Mouse (Mus musculus) heart, embryonic 14.5 days (tissue): ENCODE results near the gene Mier3. TPM values are rescaled to one million over a fixed set of nuclear protein-coding genes. Genes with fewer than 3 reads are reported as not detected.
A peak's percentile ranks its signal among the peaks of the same experiment; 100 is the strongest.
"Not testable (repeated sequence)": the region's sequence is repeated elsewhere in the genome, so short reads cannot be mapped to it uniquely, and the experiment has no call there.

Source experiments
- ATAC-seq: fragments of 200-750 bp; cut with Nextera tagmentation; 2 replicates; pipeline ENCODE4 v1.8.0; 2017; ENCODE audit warnings: low read depth, moderate TSS enrichment; ENCODE audit not compliant: insufficient number of reproducible peaks, insufficient read depth, low FRiP score
- H3K27ac ChIP-seq, 2 experiments: fragments of 200-500 bp in 1 of 2; fragments of 300-500 bp in 1 of 2; sonication (generic) in 1 of 2; replicated peaks in 1 of 2; 2 replicates each; pipeline ENCODE4 v1.5.1; 2012 to 2014; ENCODE audit warnings: low read depth in 2 of 2, low read length in 2 of 2, control low read depth in 1 of 2, mild to moderate bottlenecking in 1 of 2, mixed read lengths in 1 of 2; ENCODE audit not compliant: control insufficient read depth in 1 of 2, insufficient read depth in 1 of 2
- H3K27me3 ChIP-seq: fragments of 300-500 bp; sonication (generic); 2 replicates; pipeline ENCODE4 v1.6.1; 2014; ENCODE audit warnings: mild to moderate bottlenecking, low read length, control low read depth; ENCODE audit not compliant: control insufficient read depth, insufficient read depth
- H3K36me3 ChIP-seq: fragments of 300-500 bp; sonication (generic); 2 replicates; pipeline ENCODE4 v1.6.1; 2014; ENCODE audit warnings: mild to moderate bottlenecking, control low read depth, low read length, mixed read lengths; ENCODE audit not compliant: control insufficient read depth, insufficient read depth
- H3K4me1 ChIP-seq, 2 experiments: fragments of 200-500 bp in 1 of 2; fragments of 300-500 bp in 1 of 2; sonication (generic) in 1 of 2; 2 replicates each; pipeline ENCODE4 v1.6.1; 2012 to 2014; ENCODE audit warnings: low read length in 2 of 2, control low read depth in 1 of 2, mixed read lengths in 1 of 2; ENCODE audit not compliant: control insufficient read depth in 2 of 2, insufficient read depth in 2 of 2
- H3K4me2 ChIP-seq: fragments of 300-500 bp; sonication (generic); 2 replicates; pipeline ENCODE4 v1.6.1; 2014; ENCODE audit warnings: mild to moderate bottlenecking, low read length
- H3K4me3 ChIP-seq, 2 experiments: fragments of 200-500 bp in 1 of 2; fragments of 300-500 bp in 1 of 2; sonication (generic) in 1 of 2; 2 replicates each; pipeline ENCODE4 v1.5.1; 2012 to 2014; ENCODE audit warnings: low read length in 2 of 2, mild to moderate bottlenecking in 2 of 2, control low read depth in 1 of 2, low read depth in 1 of 2, moderate library complexity in 1 of 2; ENCODE audit not compliant: control insufficient read depth in 1 of 2, insufficient read depth in 1 of 2
- H3K9ac ChIP-seq: fragments of 300-500 bp; sonication (generic); 2 replicates; pipeline ENCODE4 v1.6.1; 2014; ENCODE audit warnings: mild to moderate bottlenecking, low read length
- H3K9me3 ChIP-seq: fragments of 300-500 bp; sonication (generic); 2 replicates; pipeline ENCODE4 v1.6.1; 2016; ENCODE audit warnings: low read length, control low read depth; ENCODE audit not compliant: control insufficient read depth
- WGBS: fragments of 180-500 bp; shearing (Covaris S2); extraction: QIAGEN DNeasy Blood & Tissue Kit; methylation state at CpG from one replicate; pipeline ENCODE4 v1.1.7; 2014; 5-methylcytosine and 5-hydroxymethylcytosine counted together
- polyA plus RNA-seq: library from polyadenylated mRNA; unstranded; fragments of >200 nt; fragmentation: Nextera tagmentation; extraction: Ambion mirVana; gene quantifications from 2 replicates; pipeline ENCODE4 v1.2.1, GENCODE M21; 2014

Mier3 gene
- polyA plus RNA-seq, 1 experiment from 2014 or later: 18.0 TPM

- H3K4me1 ChIP-seq, H3K9ac ChIP-seq, H3K9me3 ChIP-seq, H3K4me3 ChIP-seq, H3K27ac ChIP-seq, H3K27me3 ChIP-seq, H3K4me2 ChIP-seq, ATAC-seq: not testable (repeated sequence)
- H3K36me3 ChIP-seq: peaks cover 83% of the 10 kb centered on the region
- WGBS: 88% methylated on average over 4 of the region's 4 CpGs
Observed at GRCm38 (mm10) chr13:111703952-111704351, 23.2 kb downstream of the Mier3 start.

DNA sequence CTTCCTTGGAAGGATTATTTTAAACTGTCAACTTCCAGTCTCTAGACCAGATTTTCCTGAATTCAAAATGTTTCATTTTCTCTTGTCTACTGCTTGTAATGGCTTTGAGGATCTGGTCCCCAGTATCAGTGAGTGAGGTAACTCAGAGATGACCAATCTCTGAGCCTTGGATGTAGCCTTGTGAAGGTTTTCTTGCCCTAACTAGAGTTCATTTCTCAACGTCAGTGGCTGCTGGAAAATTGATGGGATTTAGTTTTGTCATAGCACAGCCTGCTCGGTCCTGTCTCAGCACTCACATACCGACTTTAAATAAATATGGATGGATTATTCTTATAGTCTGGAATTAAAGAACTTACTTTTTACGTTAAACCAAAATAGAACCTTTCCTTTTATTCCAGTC, 29.8 kb downstream of the Mier3 start:
- no peaks in the 10 kb centered on the region for H3K27me3 ChIP-seq
- no peaks in the 10 kb centered on the region for H3K4me1 ChIP-seq
- no peaks in the 10 kb centered on the region for H3K9me3 ChIP-seq
- 91% methylated on average over 4 of the region's 4 CpGs for WGBS
- H3K4me2 ChIP-seq: no peak overlapping the region
- peaks cover 98% of the 10 kb centered on the region for H3K36me3 ChIP-seq
- H3K9ac ChIP-seq: no peak overlapping the region
- no peak overlapping the region for H3K27ac ChIP-seq
- no peak overlapping the region for H3K4me3 ChIP-seq
- ATAC-seq: no peak

- WGBS: 51% methylated on average over 9 of the region's 9 CpGs
- no peaks in the 10 kb centered on the region for H3K9me3 ChIP-seq
- H3K4me3 ChIP-seq: no peak overlapping the region
- H3K27me3 ChIP-seq: no peaks in the 10 kb centered on the region
- no peak for ATAC-seq
- 0 out of 4 replicates have a peak, but pooled peaks cover 0 to 2% of the 10 kb centered on the region in 2 experiments for H3K4me1 ChIP-seq
- H3K27ac ChIP-seq: no peak overlapping the region
- no peak overlapping the region for H3K9ac ChIP-seq
- no peak overlapping the region for H3K4me2 ChIP-seq
- peaks cover 38% of the 10 kb centered on the region for H3K36me3 ChIP-seq
Observed at GRCm38 (mm10) chr13:111719726-111720125, 38.9 kb downstream of the Mier3 start.

DNA sequence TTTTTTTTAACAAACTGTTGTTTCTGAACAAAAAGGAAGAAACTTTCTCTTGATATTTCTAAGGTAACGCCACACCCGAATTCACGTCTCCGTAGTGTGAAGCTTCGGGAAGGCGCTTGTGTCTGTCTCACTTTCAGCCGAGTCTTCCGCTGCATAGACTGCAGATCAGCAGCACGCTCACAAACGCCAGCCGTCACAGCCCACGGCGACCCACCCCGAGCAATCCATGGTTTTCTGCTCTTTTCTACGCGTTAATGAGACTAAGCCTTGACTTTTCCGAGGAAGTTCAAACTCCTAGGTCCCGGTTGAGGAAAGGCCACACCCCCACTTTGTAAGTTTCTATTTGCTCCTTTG, 44.0 kb downstream of the Mier3 start:
- H3K4me3 ChIP-seq: peak overlapping the region; percentile 62 to 64
- peak overlapping the region; percentile 86 for H3K4me2 ChIP-seq
- peak overlapping the region; percentile 62 to 63 for H3K27ac ChIP-seq
- WGBS: under 1% methylated on average over 18 of the region's 18 CpGs
- H3K36me3 ChIP-seq: no peaks in the 10 kb centered on the region
- H3K9ac ChIP-seq: peak overlapping the region; percentile 67
- H3K4me1 ChIP-seq: peaks cover 0 to 4% of the 10 kb centered on the region in 2 experiments; a peak in 1 of 4 replicates
- H3K9me3 ChIP-seq: peaks cover 11% of the 10 kb centered on the region
- ATAC-seq: no peak
- no peaks in the 10 kb centered on the region for H3K27me3 ChIP-seq

GRCm38 (mm10) chr13:111725165-111726077, 44.6 kb downstream of the Mier3 start:
- Histone ChIP-seq H3K9me3 (peaks cover 11% of the 10 kb centered on the region), H3K4me1 (peaks cover 0 to 4% of the 10 kb centered on the region in 2 experiments; a peak in 1 of 4 replicates), H3K4me3 (peak overlapping the region; percentile 62 to 64), H3K9ac (peak overlapping the region; percentile 77), H3K4me2 (peak overlapping the region; percentile 86), H3K27ac (peak overlapping the region; percentile 82 to 89), H3K36me3 (no peaks in the 10 kb centered on the region), H3K27me3 (no peaks in the 10 kb centered on the region)
- under 1% methylated on average over 63 of the region's 65 CpGs for WGBS
- peak; percentile 99 for ATAC-seq

DNA sequence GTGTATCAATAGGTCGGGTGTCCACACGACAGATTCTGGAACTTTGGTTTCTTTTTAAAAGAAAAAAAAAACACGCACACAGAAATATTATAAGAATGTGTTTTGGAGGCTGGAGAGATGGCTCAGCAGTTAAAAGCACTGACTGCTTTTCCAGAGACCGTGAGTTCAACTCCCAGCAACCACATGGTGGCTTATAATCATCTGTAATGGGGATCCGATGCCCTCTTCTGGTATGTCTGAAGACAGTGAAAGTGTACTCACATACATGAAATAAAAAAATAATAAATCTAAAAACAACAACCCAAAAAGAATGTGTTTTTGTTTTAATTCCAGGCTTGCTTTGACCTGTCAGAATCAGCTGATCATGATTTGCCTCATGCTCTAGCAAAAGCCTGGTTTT, 46.1 kb downstream of the Mier3 start:
- peaks cover 11% of the 10 kb centered on the region for H3K9me3 ChIP-seq
- H3K27ac ChIP-seq: no peak overlapping the region
- H3K27me3 ChIP-seq: no peaks in the 10 kb centered on the region
- peaks cover 0 to 4% of the 10 kb centered on the region in 2 experiments; a peak in 1 of 4 replicates for H3K4me1 ChIP-seq
- WGBS: 94% methylated on average over 5 of the region's 5 CpGs
- no peak overlapping the region for H3K4me3 ChIP-seq
- H3K9ac ChIP-seq: no peak overlapping the region
- H3K4me2 ChIP-seq: no peak overlapping the region
- H3K36me3 ChIP-seq: no peaks in the 10 kb centered on the region
- ATAC-seq: no peak

GRCm38 (mm10) chr13:111741204-111741990, 60.6 kb downstream of the Mier3 start:
- 76% methylated on average over 7 of the region's 7 CpGs for WGBS

More at GRCm38 (mm10) chr13:111741204-111741990, 60.6 kb downstream of the Mier3 start:
- peaks cover 3% of the 10 kb centered on the region; the same call in 1 of the 2 replicates for H3K9me3 ChIP-seq
- H3K4me3 ChIP-seq: no peak overlapping the region
- no peak overlapping the region for H3K4me2 ChIP-seq
- no peaks in the 10 kb centered on the region for H3K27me3 ChIP-seq
- no peak for ATAC-seq
- H3K27ac ChIP-seq: no peak overlapping the region
- no peaks in the 10 kb centered on the region for H3K36me3 ChIP-seq
- 0 out of 4 replicates have a peak, but pooled peaks cover 0 to 2% of the 10 kb centered on the region in 2 experiments for H3K4me1 ChIP-seq
- no peak overlapping the region for H3K9ac ChIP-seq
